Comparison of ENCODE assay signal across 14 mouse cellular contexts in the genomic region with DNA sequence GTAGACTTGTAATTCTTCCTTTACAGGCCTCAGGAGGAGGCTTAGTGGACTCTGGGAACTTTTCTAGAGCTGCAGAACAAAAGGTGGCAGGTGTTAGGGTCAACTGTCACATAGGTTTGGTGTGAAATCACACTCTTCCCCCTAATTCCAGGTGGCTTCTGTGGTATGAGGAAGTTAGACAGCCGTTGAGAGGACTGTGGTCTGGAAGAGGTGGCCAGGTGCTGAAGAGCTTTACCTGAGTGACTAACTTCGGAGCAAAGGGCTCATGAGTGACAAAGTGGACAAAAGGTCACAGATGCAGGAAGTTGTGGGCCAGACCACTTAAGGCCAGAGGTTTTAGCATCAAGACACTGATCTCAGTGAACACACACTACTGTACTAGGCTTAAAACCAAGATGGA.
"Had no signal": no experiment of that assay in that cellular context is flagged by ENCODE, and none has a peak within 500 bp of the region (broad histone marks: within the 10 kb centered on the region; RNA-seq: fewer than 3 reads in every experiment).

No protein-coding gene starts in this region.

- H3K4me1 ChIP-seq: megakaryocyte, embryonic 14.5 days; neural tube, embryonic 12.5 days had no signal

- H3K4me2 ChIP-seq: hindbrain, embryonic 13.5 days; limb, embryonic 12.5 days; midbrain, embryonic 11.5 days; midbrain, embryonic 15.5 days; neural tube, embryonic 12.5 days had no signal

- H3K36me3 ChIP-seq: hindbrain, embryonic 13.5 days; limb, embryonic 12.5 days; midbrain, embryonic 15.5 days; neural tube, embryonic 12.5 days had no signal

- ATAC-seq: hindbrain, postnatal 0 days; midbrain, embryonic 15.5 days had no signal

- H3K9ac ChIP-seq: hindbrain, embryonic 13.5 days; limb, embryonic 12.5 days; liver, embryonic 14.5 days; midbrain, embryonic 15.5 days; neural tube, embryonic 12.5 days had no signal

- H3K27me3 ChIP-seq: megakaryocyte, embryonic 14.5 days; midbrain, embryonic 15.5 days; neural tube, embryonic 12.5 days had no signal

- H3K4me3 ChIP-seq: hindbrain, embryonic 13.5 days; limb, embryonic 12.5 days; megakaryocyte, embryonic 14.5 days; midbrain, embryonic 15.5 days; neural tube, embryonic 12.5 days had no signal

- H3K27ac ChIP-seq: hindbrain, embryonic 13.5 days; hindbrain, postnatal 0 days; limb, embryonic 12.5 days; liver, embryonic 14.5 days; macrophage; midbrain, embryonic 15.5 days; neural tube, embryonic 12.5 days had no signal

- DNase-seq: kidney, adult 18-20 months; kidney, postnatal 25 days; layer of hippocampus, adult 9-11 months; thymus, adult 18-20 months; thymus, postnatal 14 days had no signal

- H3K9me3 ChIP-seq: hindbrain, embryonic 13.5 days; limb, embryonic 12.5 days; megakaryocyte, embryonic 14.5 days; midbrain, embryonic 15.5 days; neural tube, embryonic 12.5 days had no signal
